Mouse (Mus musculus) G1E-ER4 (cell line): Measurements from ENCODE around the gene Sh3bp5. TPM values are rescaled to one million over a fixed set of nuclear protein-coding genes. Genes with fewer than 3 reads are reported as not detected.

Source experiments
- GATA1 ChIP-seq: IDR thresholded peaks from one replicate; pipeline ENCODE4 v1.8.0; 2012; ENCODE audit warnings: low read length, inconsistent platforms
- polyA plus RNA-seq: library from polyadenylated mRNA; stranded (reverse); fragments of >175 nt; gene quantifications from 2 replicates; pipeline ENCODE4 v1.2.3, GENCODE M21; 2012

The Sh3bp5 gene
- polyA plus RNA-seq, 1 experiment = 0.15 TPM

- TF ChIP-seq GATA1 = no peak
These were observed 2.1 kb upstream of the Sh3bp5 start for GRCm38 (mm10) chr14:31437826-31438529.

DNA sequence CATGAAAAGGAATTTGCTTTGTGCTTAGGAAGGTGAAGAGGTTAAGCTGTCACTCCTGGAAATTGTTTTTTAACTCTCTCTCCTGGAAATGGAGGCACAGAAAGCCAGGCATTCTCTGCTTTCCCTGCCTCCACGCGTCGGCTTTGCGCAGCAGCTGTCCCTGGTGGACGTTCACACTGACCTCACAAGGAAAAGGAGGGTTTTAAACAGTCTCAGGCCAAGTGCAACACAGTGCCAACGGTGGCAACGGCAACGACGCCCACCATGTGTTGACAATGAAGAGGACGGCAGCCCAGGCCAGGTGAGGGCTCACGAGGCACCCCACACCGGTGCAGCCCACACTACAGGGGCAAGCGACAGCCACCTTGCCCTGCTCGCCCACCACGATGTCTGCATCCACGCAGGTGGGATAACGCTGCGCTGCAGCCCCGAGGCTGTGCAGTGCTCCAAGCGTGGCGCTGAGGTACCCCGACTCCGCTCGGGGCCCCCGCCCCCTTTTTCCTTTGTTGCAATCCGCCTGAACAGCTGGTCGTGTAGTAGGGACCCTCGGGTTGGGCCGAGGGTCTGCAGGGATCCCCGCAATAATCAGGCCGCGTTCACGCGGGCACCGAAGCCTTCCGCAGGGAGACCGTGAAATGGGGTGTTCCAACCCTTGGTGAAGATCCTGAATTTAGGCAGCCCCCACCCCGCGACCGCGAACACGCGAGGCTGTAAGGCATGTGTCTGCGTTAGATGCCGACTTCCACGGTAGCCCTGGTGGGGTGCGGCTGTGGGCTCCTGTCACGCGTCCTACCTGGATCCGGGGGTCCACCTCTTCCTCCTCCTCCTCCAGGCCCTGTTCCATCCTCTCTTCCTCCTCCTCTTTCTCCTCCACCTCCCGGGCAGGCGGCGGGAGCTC is 611 bp downstream of the Sh3bp5 start:
- TF ChIP-seq GATA1 = no peak

- no peak for TF ChIP-seq GATA1
These were observed 1.5 kb downstream of the Sh3bp5 start for GRCm38 (mm10) chr14:31434426-31434825.

DNA sequence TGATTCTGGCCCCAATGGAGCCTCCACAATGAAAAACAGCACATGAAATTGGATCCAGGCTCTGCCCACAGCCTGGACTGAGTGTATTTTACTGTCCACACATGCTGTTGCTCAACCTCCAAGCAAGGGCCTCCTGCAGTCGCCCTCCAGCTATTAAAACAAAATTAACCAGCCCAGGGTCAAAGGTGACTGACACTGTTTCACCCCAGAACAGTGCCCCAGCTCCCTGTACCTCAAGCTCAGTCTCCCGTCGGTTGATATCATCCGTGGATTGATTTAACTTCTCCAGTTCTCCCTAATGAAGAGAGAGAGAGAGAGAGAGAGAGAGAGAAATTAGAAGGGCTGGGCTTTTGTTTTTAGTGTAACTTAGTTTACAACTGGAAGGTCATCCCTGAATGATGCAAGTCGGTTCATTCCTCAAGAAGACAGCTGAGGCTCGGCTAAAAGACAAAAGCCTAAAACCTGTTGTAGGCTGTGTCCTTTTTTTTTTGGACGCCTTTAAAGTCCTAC is 2.0 kb downstream of the Sh3bp5 start:
- TF ChIP-seq GATA1 = no peak

DNA sequence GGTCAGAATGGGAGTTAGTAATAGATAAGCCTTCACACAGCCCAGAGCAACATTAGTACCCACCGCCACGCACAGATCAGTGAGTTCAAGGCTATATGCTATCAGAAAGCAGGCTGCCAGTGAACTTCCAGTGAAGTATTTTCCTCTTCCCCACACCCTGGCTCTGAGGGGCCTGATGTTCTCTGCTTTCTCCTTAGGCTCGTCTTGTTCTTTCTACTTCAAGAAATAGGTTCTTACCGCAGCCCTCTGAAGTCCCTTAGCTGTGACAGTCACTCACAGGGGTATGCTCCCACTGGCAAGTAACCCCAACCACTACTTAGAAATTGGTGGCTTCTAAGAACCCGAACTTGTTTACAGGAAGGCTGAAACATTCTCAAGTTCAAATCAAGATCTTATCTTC is 2.8 kb downstream of the Sh3bp5 start:
- TF ChIP-seq GATA1 = no peak

DNA sequence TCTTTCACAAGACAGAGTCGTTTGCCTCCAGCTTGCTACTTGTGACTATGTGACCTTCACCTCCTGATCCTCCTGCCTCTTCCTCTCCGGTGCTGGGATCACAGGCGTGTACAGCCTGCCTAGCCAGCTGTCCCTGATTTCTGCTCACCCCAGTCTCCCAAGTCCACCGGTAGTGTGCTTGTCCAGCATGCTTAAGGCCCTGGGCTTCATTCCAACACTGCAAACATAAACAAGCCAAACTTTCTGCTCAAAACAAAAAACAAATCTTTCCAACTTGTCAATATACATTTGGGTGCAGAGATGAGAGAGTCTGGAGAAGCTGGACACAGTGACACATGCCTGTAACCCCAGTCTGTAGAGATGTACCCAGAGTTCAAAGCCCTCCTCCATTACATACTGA is 3.5 kb downstream of the Sh3bp5 start:
- TF ChIP-seq GATA1 = no peak

GRCm38 (mm10) chr14:31431789-31432330 is 4.0 kb downstream of the Sh3bp5 start:
- no peak for TF ChIP-seq GATA1

- TF ChIP-seq GATA1 = no peak
These were observed 6.9 kb downstream of the Sh3bp5 start for GRCm38 (mm10) chr14:31429004-31429395.

GRCm38 (mm10) chr14:31428211-31429003 is 7.5 kb downstream of the Sh3bp5 start:
- TF ChIP-seq GATA1 = no peak

- TF ChIP-seq GATA1 = no peak
These were observed 12.7 kb downstream of the Sh3bp5 start for GRCm38 (mm10) chr14:31422961-31423791.

- TF ChIP-seq GATA1 = no peak
These were observed 13.5 kb downstream of the Sh3bp5 start for GRCm38 (mm10) chr14:31422395-31422794.

GRCm38 (mm10) chr14:31421509-31422295 is 14.2 kb downstream of the Sh3bp5 start:
- no peak for TF ChIP-seq GATA1

- TF ChIP-seq GATA1 = no peak
These were observed 14.9 kb downstream of the Sh3bp5 start for GRCm38 (mm10) chr14:31420985-31421384.

DNA sequence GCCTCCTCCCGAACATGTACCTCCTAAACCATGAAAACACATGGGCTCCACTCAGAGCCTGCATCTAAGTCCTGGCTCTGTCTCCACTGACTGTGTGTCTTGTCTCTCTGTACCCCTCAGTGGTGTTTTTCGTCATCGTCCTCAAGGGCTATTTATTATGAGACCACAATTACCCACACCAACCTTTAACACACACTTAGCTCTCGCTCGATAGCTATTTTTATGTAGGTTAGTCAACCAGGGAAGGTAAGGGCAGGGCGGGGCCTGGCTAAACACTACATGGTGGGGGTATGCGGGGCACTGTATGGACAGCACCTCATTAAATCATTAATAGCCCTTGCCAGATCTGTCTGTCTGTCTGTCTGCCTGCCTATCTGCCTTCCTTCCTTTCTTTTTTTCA is 15.3 kb downstream of the Sh3bp5 start:
- TF ChIP-seq GATA1 = no peak

DNA sequence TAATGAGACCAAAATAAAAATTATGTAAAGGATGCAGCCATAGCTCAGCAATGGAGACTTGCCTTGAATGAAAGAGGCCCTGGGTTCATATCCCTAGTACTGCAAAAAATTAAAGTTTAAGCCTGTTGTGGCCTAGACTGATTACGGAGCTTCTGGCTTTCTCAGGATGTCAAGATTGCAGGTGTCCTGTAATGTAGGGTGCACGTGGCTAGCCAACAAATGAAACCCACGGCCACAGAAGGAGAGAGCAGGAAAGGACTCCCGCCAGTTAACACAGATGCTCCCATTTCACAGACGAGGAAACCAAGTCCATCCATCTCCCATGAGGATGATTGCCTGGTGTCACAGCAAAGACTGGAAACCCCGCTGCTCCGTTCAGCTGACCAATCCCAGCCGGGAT is 15.7 kb downstream of the Sh3bp5 start:
- no peak for TF ChIP-seq GATA1
